Mouse (Mus musculus) midbrain, embryonic 13.5 days (tissue): ENCODE data around the gene Setdb1. TPM values are rescaled to one million over a fixed set of nuclear protein-coding genes. Genes with fewer than 3 reads are reported as not detected.
A peak's percentile ranks its signal among the peaks of the same experiment; 100 is the strongest.

ENCODE experiments used
- ATAC-seq: fragments of 200-750 bp; cut with Nextera tagmentation; 2 replicates; pipeline ENCODE4 v1.8.0; 2017; ENCODE audit warnings: mild to moderate bottlenecking, moderate TSS enrichment, moderate library complexity
- H3K27ac ChIP-seq: fragments of 300-500 bp; sonication (generic); 2 replicates; pipeline ENCODE4 v1.5.1; 2015; ENCODE audit warnings: inconsistent platforms, mild to moderate bottlenecking, moderate library complexity
- H3K27me3 ChIP-seq: fragments of 300-500 bp; sonication (generic); 2 replicates; pipeline ENCODE4 v1.6.1; 2015; ENCODE audit warnings: mild to moderate bottlenecking, inconsistent platforms
- H3K36me3 ChIP-seq: fragments of 300-500 bp; sonication (generic); 2 replicates; pipeline ENCODE4 v1.6.1; 2015; ENCODE audit warnings: mild to moderate bottlenecking, inconsistent platforms
- H3K4me1 ChIP-seq: fragments of 300-500 bp; sonication (generic); replicated peaks from 2 replicates; pipeline ENCODE4 v1.6.1; 2015; ENCODE audit warnings: inconsistent platforms
- H3K4me2 ChIP-seq: fragments of 300-500 bp; sonication (generic); replicated peaks from 2 replicates; pipeline ENCODE4 v1.6.1; 2015; ENCODE audit warnings: moderate library complexity, mild to moderate bottlenecking, inconsistent platforms
- H3K4me3 ChIP-seq: fragments of 300-500 bp; sonication (generic); replicated peaks from 2 replicates; pipeline ENCODE4 v1.5.1; 2015; ENCODE audit warnings: mild to moderate bottlenecking, inconsistent platforms
- H3K9ac ChIP-seq: fragments of 300-500 bp; sonication (generic); replicated peaks from 2 replicates; pipeline ENCODE4 v1.6.1; 2015; ENCODE audit warnings: mild to moderate bottlenecking, inconsistent platforms
- H3K9me3 ChIP-seq: fragments of 300-500 bp; sonication (generic); 2 replicates; pipeline ENCODE4 v1.6.1; 2016; ENCODE audit warnings: mild to moderate bottlenecking, inconsistent platforms
- WGBS: fragments of 180-500 bp; shearing (Covaris S2); methylation state at CpG from one replicate; pipeline ENCODE4 v1.1.7; 2015; 5-methylcytosine and 5-hydroxymethylcytosine counted together
- polyA plus RNA-seq: library from polyadenylated mRNA; unstranded; fragments of >200 nt; fragmentation: Nextera tagmentation; extraction: Ambion mirVana; gene quantifications from 2 replicates; pipeline ENCODE4 v1.2.1, GENCODE M21; 2015

Setdb1 gene
- polyA plus RNA-seq, 1 experiment from 2014 or later, result 49.9 TPM

GRCm38 (mm10) chr3:95298018-95298417 lies 59.0 kb downstream of the Setdb1 start:
- Histone ChIP-seq H3K4me2 (no peak overlapping the region), H3K9me3 (no peaks in the 10 kb centered on the region), H3K4me1 (no peaks in the 10 kb centered on the region), H3K4me3 (no peak overlapping the region), H3K27ac (no peak overlapping the region), H3K27me3 (no peaks in the 10 kb centered on the region), H3K36me3 (peaks cover 48% of the 10 kb centered on the region), H3K9ac (no peak overlapping the region)
- ATAC-seq, result no peak
- 97% methylated on average over 7 of the region's 7 CpGs for WGBS

DNA sequence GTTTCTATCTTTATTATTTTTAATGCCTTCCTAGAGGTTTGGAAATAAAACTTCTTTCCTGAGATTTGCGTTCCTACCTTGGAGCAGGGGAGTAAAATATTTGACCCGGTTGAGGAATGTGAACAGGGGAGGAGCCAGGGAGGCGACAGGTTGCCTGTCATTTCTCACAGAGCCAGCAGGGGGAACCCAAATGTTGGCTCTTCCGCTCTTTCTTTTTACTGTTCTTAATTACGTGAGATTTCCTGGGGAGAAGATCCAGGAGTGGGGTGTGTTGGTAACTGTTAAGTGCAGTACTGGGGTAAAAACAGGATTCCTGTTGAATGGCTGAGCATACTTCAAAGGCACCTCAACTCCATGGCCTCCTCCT lies 60.9 kb downstream of the Setdb1 start:
- WGBS, result 11% methylated on average over 5 of the region's 5 CpGs
- Histone ChIP-seq H3K4me2 (no peak overlapping the region), H3K36me3 (peaks cover 65% of the 10 kb centered on the region), H3K4me3 (no peak overlapping the region), H3K9ac (no peak overlapping the region), H3K27me3 (no peaks in the 10 kb centered on the region), H3K27ac (no peak overlapping the region), H3K9me3 (no peaks in the 10 kb centered on the region), H3K4me1 (no peaks in the 10 kb centered on the region)
- 0 out of 2 replicates have a peak, but pooled peaks have one; percentile 17 for ATAC-seq

DNA sequence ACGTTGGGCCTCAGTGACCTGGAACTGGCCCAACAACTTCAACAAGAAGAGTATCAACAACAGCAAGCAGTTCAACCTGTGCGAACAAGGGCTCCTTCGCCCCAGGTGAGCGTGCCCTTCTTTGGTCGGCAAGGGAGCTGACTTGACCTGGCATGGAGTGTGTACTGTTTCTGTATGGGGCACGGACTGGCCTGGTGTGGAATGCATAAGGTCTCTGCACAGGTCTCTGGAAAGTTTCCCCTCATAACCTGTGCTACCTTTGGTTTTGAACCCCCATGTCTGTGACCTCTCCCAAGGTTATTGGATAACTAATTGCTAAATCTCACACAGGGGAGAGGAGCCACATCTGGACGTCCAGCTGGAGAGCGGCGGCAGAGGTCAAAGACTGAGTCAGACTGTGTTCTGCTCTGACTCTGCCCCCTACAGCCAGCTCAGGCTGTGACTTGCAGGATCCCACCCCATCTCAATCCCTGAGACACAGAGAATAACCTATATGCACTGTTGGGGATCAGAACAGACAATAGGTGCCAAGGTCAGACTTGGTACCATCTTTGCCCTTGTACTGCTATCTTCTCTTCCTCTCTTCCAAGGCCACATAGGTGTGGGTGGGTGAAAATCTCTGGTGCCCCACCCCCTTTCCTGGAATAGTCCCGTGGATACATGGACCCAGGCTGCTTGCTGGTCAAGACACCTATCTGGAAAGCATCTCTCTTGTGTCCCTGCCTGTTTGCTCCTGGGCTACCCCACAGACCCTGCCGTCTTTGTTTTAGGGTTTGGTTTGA lies 61.5 kb downstream of the Setdb1 start:
- 84% methylated on average over 11 of the region's 11 CpGs for WGBS
- Histone ChIP-seq H3K4me3 (no peak overlapping the region), H3K4me2 (no peak overlapping the region), H3K4me1 (no peaks in the 10 kb centered on the region), H3K9me3 (no peaks in the 10 kb centered on the region), H3K36me3 (peaks cover 71% of the 10 kb centered on the region), H3K27me3 (no peaks in the 10 kb centered on the region), H3K9ac (no peak overlapping the region), H3K27ac (no peak overlapping the region)
- peak; percentile 50; the same call in 1 of the 2 replicates for ATAC-seq

DNA sequence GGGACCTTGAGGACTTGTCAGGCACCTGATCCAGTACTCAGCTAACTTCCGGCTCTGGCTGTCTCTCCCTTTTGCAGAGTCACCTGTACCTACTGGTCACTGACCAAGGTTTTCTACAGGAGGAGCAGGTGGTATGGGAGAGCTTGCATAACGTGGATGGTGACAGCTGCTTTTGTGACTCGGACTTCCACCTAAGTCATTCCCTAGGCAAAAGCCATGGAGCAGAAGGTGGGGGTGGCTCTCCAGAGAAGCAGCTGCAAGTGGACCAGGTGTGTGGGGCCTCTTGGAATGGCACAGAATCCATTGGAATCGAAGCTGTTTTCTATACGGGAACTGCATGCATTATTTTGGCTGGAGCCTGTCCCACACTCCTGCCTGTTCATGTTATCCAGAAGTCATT lies 62.3 kb downstream of the Setdb1 start:
- Histone ChIP-seq H3K4me1 (no peaks in the 10 kb centered on the region), H3K27ac (no peak overlapping the region), H3K9me3 (no peaks in the 10 kb centered on the region), H3K9ac (no peak overlapping the region), H3K36me3 (peaks cover 78% of the 10 kb centered on the region), H3K27me3 (no peaks in the 10 kb centered on the region), H3K4me3 (no peak overlapping the region), H3K4me2 (no peak overlapping the region)
- WGBS, result 90% methylated on average over 5 of the region's 5 CpGs
- ATAC-seq, result no peak

DNA sequence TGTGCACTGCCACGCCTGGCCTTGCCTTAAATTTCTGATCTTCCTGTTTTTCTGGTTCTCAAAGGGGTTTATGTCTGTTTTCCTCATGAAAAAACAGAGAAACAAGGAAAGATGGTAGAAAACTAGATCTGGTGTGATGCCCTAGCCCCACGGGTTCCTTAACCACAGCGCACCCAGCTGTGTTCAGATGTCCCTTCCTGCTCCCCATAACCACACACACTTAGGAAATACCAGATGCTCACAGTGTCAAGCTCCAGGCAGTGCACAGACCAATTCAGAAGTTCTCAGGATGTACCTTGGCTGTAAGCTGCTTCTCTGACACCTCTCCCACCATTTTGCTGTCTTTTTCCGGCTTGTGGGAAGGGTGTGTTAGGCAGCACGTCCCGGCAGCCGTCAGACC lies 62.7 kb downstream of the Setdb1 start:
- H3K36me3 ChIP-seq, result peaks cover 82% of the 10 kb centered on the region

DNA sequence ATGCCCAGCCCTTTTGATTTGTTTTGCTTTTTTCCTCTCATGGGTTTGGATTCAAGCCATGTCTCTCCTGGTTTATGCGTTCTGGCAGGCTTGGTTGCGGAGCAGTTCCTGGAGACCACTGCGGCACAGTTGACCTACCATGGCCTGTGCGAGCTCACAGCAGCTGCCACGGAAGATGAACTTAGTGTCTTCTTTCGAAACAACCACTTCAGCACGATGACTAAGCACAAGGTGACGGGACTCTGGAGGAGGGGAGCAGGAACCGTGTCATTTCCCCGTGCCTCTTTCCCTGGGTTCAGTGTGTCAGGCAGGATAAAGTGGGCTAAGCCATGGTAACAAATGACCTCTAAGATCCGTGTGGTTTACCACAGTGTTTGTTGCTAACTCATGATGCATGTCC lies 63.5 kb downstream of the Setdb1 start:
- ATAC-seq, result no peak
- Histone ChIP-seq H3K27me3 (no peaks in the 10 kb centered on the region), H3K9me3 (no peaks in the 10 kb centered on the region), H3K4me1 (no peaks in the 10 kb centered on the region), H3K27ac (no peak overlapping the region), H3K9ac (no peak overlapping the region), H3K4me3 (no peak overlapping the region), H3K36me3 (peaks cover 87% of the 10 kb centered on the region), H3K4me2 (no peak overlapping the region)
- WGBS, result 90% methylated on average over 11 of the region's 11 CpGs

More for the DNA sequence above, 62.7 kb downstream of the Setdb1 start:
- no peak overlapping the region for H3K9ac ChIP-seq
- no peaks in the 10 kb centered on the region for H3K9me3 ChIP-seq
- no peak for ATAC-seq
- no peak overlapping the region for H3K4me2 ChIP-seq
- H3K4me3 ChIP-seq, result no peak overlapping the region
- 91% methylated on average over 7 of the region's 7 CpGs for WGBS
- H3K27me3 ChIP-seq, result no peaks in the 10 kb centered on the region
- H3K27ac ChIP-seq, result no peak overlapping the region
- H3K4me1 ChIP-seq, result no peaks in the 10 kb centered on the region

- H3K27ac ChIP-seq, result no peak overlapping the region
- 90% methylated on average over 2 of the region's 2 CpGs for whole genome bisulfite sequencing
- H3K4me2 ChIP-seq, result no peak overlapping the region
- no peak overlapping the region for H3K9ac ChIP-seq
- no peaks in the 10 kb centered on the region for H3K4me1 ChIP-seq
- peaks cover 89% of the 10 kb centered on the region for H3K36me3 ChIP-seq
- H3K9me3 ChIP-seq, result no peaks in the 10 kb centered on the region
- ATAC-seq, result no peak
- H3K4me3 ChIP-seq, result no peak overlapping the region
- H3K27me3 ChIP-seq, result no peaks in the 10 kb centered on the region
Observed at GRCm38 (mm10) chr3:95292899-95293298, 64.1 kb downstream of the Setdb1 start.

GRCm38 (mm10) chr3:95291041-95291440 lies 66.0 kb downstream of the Setdb1 start:
- Histone ChIP-seq H3K4me3 (no peak overlapping the region), H3K9me3 (no peaks in the 10 kb centered on the region), H3K4me1 (no peaks in the 10 kb centered on the region), H3K36me3 (peaks cover 83% of the 10 kb centered on the region), H3K27me3 (no peaks in the 10 kb centered on the region), H3K4me2 (no peak overlapping the region), H3K9ac (no peak overlapping the region), H3K27ac (no peak overlapping the region)
- ATAC-seq, result no peak
- 88% methylated on average over 4 of the region's 4 CpGs for WGBS

GRCm38 (mm10) chr3:95290156-95290555 lies 66.8 kb downstream of the Setdb1 start:
- Histone ChIP-seq H3K4me2 (no peak overlapping the region), H3K36me3 (peaks cover 75% of the 10 kb centered on the region), H3K27ac (no peak overlapping the region), H3K9ac (no peak overlapping the region), H3K4me1 (peaks cover 9% of the 10 kb centered on the region), H3K27me3 (no peaks in the 10 kb centered on the region), H3K4me3 (no peak overlapping the region), H3K9me3 (no peaks in the 10 kb centered on the region)
- WGBS, result 81% methylated on average over 6 of the region's 6 CpGs
- ATAC-seq, result no peak

- Histone ChIP-seq H3K4me3 (no peak overlapping the region), H3K27ac (no peak overlapping the region), H3K27me3 (no peaks in the 10 kb centered on the region), H3K36me3 (peaks cover 68% of the 10 kb centered on the region), H3K4me2 (no peak overlapping the region), H3K4me1 (peaks cover 16% of the 10 kb centered on the region), H3K9me3 (no peaks in the 10 kb centered on the region), H3K9ac (no peak overlapping the region)
- WGBS, result 92% methylated on average over 4 of the region's 4 CpGs
- ATAC-seq, result no peak
Observed at GRCm38 (mm10) chr3:95289419-95289818, 67.6 kb downstream of the Setdb1 start.

DNA sequence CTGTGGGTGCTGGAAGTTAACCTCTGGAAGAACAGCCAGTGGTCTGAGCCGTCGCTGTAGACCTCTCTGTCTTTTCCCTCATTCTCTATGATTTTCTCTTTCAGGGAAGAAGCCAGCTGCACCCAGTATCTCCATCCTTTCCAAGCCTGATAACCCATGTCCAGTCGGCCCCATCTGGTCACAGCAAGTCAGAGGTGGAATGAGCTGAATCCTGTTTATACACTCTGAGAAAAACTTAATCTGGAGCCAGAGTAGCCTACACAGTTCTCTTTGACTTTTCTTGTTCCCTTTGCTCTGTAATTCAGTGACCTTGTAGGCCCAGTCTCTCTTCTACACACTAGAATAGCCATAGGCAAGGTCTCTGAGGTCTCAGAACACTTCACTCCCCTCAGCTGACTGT lies 69.5 kb downstream of the Setdb1 start:
- H3K9me3 ChIP-seq, result no peaks in the 10 kb centered on the region
- H3K4me3 ChIP-seq, result no peak overlapping the region
- no peak overlapping the region for H3K4me2 ChIP-seq
- no peak overlapping the region for H3K27ac ChIP-seq
- peaks cover 26% of the 10 kb centered on the region for H3K4me1 ChIP-seq
- 94% methylated on average over 3 of the region's 3 CpGs for WGBS
- no peak for ATAC-seq
- peaks cover 50% of the 10 kb centered on the region for H3K36me3 ChIP-seq
- H3K9ac ChIP-seq, result no peak overlapping the region
- no peaks in the 10 kb centered on the region for H3K27me3 ChIP-seq

GRCm38 (mm10) chr3:95286510-95286909 lies 70.5 kb downstream of the Setdb1 start:
- Histone ChIP-seq H3K9ac (no peak overlapping the region), H3K36me3 (peaks cover 41% of the 10 kb centered on the region), H3K27ac (no peak overlapping the region), H3K9me3 (no peaks in the 10 kb centered on the region), H3K4me2 (no peak overlapping the region), H3K4me3 (no peak overlapping the region), H3K27me3 (no peaks in the 10 kb centered on the region), H3K4me1 (peaks cover 29% of the 10 kb centered on the region)
- ATAC-seq, result no peak
- WGBS, result 92% methylated on average over 7 of the region's 7 CpGs

DNA sequence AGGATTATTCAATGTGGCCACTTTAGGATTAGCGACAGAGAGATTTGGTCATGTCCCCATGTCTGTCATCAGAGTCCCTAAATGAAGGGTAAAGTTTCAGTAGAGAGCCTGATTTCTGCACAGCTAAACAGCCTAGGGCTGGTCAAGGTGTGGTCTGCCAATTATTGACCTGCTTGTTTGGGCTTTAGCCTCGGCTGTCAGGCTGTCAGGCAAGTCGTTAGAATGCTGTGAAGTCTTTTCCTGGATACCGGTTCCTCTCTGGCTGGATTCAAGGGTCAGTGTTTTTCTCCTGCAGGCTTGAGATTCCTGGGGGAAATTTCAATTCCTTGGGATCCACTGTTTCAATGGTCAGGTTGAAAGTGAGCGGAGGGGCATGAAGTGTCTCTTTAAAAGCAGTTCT lies 71.0 kb downstream of the Setdb1 start:
- H3K4me1 ChIP-seq, result peaks cover 31% of the 10 kb centered on the region
- peak overlapping the region; percentile 14; the same call in 1 of the 2 replicates for H3K9ac ChIP-seq
- H3K4me2 ChIP-seq, result no peak overlapping the region
- no peaks in the 10 kb centered on the region for H3K9me3 ChIP-seq
- 77% methylated on average over 5 of the region's 5 CpGs for WGBS
- no peaks in the 10 kb centered on the region for H3K27me3 ChIP-seq
- peaks cover 36% of the 10 kb centered on the region for H3K36me3 ChIP-seq
- H3K4me3 ChIP-seq, result no peak overlapping the region
- H3K27ac ChIP-seq, result no peak overlapping the region
- ATAC-seq, result no peak
